Mouse (Mus musculus): ENCODE measurements around the gene Eif4g1. TPM values are rescaled to one million over a fixed set of nuclear protein-coding genes. Genes with fewer than 3 reads are reported as not detected.

Gene Eif4g1
- polyA plus RNA-seq, 1 experiment: 119 TPM

DNA sequence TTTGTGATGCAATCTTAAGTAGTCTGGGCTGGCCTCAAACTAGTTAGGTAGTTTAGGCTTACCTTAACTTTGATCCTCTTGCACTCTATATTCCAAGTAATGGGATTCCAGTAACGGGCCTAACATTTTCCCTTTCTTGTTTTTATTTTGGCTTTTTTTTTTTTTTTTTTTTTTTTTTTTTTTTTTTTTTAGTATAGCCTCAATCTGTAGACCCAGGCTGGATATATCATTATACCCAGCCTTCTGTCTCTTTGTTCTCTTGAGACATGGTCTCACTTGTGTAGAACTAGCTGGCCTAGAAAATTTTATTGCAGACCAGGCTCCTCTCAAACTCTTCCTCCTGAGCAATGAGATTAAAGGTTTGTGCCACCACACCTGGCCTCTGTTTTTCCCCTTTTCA, 23.5 kb downstream of the Eif4g1 start:
- no peak for TF ChIP-seq CTCF (IDR thresholded peaks at IDR 0.05; ENCODE audit: low read depth, low read length)
- no peak for TF ChIP-seq POLR2A (IDR thresholded peaks at IDR 0.05; ENCODE audit: borderline replicate concordance, low read depth, low read length)
- peaks cover 20% of the 10 kb centered on the region for H3K4me1 ChIP-seq (ENCODE audit: control insufficient read depth, insufficient read depth, low read length)
- H3K4me3 ChIP-seq (ENCODE audit: insufficient read depth, low read length): no peak overlapping the region
- no peak overlapping the region for H3K27ac ChIP-seq (ENCODE audit: insufficient read depth, low read depth, low read length)

DNA sequence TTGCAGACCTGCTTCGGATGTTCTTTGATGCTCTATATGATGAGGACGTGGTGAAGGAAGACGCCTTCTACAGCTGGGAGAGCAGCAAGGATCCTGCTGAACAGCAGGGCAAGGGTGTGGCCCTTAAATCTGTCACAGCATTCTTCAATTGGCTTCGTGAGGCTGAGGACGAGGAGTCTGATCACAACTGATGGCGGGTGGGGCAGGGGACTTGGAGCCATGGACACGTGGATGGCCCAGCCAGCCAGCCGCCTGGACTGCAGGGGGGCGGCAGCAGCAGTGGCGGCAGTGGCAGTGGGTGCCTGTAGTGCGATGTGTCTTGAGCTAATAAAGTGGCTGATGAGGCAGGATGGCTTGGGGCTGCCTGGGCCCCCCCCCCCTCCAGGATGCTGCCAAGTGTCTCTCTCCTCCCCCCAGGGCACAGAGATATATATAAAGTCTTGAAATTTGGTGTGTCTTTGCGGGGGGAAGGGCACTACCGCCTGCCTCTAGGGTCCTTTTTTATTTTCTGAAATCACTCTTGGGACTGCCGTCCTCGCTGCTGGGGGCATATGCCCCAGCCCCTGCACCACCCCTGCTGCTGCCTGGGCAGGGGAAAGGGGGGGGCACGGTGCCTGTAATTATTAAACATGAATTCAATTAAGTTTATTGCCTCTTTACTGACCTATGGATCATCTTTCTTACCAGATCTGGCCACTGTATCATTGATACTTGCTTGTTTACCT, 24.3 kb downstream of the Eif4g1 start:
- peaks cover 20% of the 10 kb centered on the region for H3K4me1 ChIP-seq (ENCODE audit: control insufficient read depth, insufficient read depth, low read length)
- no peak overlapping the region for H3K27ac ChIP-seq (ENCODE audit: insufficient read depth, low read depth, low read length)
- no peak overlapping the region for H3K4me3 ChIP-seq (ENCODE audit: insufficient read depth, low read length)
- no peak for TF ChIP-seq POLR2A (IDR thresholded peaks at IDR 0.05; ENCODE audit: borderline replicate concordance, low read depth, low read length)
- no peak for TF ChIP-seq CTCF (IDR thresholded peaks at IDR 0.05; ENCODE audit: low read depth, low read length)

DNA sequence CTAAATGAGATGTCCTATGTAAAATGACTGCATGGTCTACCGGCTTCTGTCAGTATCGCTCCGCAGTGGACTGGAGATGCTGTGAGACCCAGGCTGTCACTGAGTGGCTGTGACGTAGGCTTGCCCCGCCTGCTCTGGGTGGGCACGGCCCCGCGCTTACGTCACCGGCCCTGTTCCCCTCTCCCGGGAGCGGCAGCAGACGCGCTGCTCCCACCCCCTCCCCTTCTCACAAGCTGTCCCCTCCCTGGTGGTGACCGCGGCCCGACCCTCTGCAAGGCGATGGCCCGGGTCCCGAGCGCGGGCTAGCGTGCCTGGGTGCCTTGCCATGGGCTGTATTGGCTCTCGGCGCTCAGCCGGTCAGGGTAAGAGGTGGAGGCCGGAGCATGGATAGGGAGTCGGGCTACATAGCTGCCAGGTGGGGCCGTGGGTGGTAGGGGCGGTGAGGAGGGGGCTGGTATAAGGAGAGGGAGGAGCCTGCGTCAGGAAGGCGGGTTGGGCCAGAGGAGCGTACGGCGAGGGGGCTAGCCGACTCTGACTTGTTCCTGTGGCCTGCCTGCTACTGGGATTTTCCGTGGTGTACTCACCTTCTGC, 25.1 kb downstream of the Eif4g1 start, which contains the start of gene Fam131a:
TSS of gene Fam131a (plus strand) at position 131 of the 591 bp plus-strand sequence.
- Histone ChIP-seq H3K4me1 (ENCODE audit: control insufficient read depth, insufficient read depth, low read length) (peaks cover 20% of the 10 kb centered on the region), H3K27ac (ENCODE audit: insufficient read depth, low read depth, low read length) (no peak within 1 kb of the TSS), H3K4me3 (ENCODE audit: insufficient read depth, low read length) (peak within 1 kb of the TSS; percentile 55)
- no peak for TF ChIP-seq CTCF (IDR thresholded peaks at IDR 0.05; ENCODE audit: low read depth, low read length)
- TF ChIP-seq POLR2A (IDR thresholded peaks at IDR 0.05; ENCODE audit: borderline replicate concordance, low read depth, low read length): no peak

DNA sequence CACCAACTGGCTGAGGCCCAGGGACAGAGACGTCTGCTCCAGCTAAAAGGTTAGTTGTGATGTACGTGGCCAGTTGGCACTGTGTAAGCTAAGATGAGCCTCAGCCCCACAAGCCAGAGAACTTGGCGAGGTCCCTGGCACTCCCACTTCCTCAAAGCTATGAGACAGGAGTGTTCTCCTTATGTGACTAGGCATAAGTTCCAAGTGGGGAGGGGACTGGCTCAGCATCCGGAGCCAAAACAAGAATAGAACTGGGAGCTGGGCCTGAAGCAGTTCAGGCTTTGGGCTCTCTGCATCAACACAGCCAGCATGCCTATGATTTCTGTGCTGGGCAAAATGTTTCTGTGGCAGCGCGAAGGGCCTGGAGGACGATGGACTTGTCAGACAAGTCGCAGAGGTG, 26.7 kb downstream of the Eif4g1 start:
- Histone ChIP-seq H3K4me1 (ENCODE audit: control insufficient read depth, insufficient read depth, low read length) (peaks cover 20% of the 10 kb centered on the region), H3K27ac (ENCODE audit: insufficient read depth, low read depth, low read length) (no peak overlapping the region), H3K4me3 (ENCODE audit: insufficient read depth, low read length) (no peak overlapping the region)
- TF ChIP-seq CTCF (IDR thresholded peaks at IDR 0.05; ENCODE audit: low read depth, low read length) (no peak), POLR2A (IDR thresholded peaks at IDR 0.05; ENCODE audit: borderline replicate concordance, low read depth, low read length) (no peak)

DNA sequence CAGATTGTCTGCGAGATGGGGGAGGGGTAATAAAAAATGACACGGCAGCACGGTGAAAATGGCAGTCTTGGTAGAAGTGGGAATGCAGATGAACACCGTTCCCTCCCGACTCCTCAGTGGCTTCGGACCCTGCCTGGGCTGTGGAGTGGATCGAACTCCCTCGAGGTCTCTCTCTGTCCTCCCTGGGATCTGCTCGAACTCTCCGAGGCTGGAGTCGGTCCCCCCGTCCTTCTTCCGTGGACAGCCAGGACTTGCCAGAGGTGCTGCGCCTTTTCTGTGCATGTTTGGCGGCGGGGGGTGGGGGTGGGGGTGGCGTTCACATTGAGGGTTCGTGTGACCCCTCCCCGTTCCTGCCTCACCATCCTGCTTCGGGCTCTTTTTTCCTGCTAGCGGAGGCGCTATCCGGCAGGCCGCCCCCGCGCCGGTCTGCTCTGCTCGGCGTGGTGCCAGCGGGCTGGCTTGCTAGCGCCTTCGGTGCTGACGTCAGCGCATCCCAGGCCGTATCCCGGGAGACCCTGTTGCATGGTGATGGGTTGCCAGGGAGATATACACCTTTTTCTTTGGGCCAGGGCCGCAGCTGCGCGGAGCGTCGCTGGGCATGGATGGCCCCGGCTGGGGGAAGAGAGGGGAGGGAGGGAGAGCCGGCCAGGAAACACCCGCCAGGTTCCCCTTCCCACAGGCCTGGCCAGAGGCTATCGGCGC, 27.7 kb downstream of the Eif4g1 start:
- Histone ChIP-seq H3K4me3 (ENCODE audit: insufficient read depth, low read length) (peak overlapping the region; percentile 7; the same call in 1 of the 2 replicates), H3K4me1 (ENCODE audit: control insufficient read depth, insufficient read depth, low read length) (peaks cover 20% of the 10 kb centered on the region), H3K27ac (ENCODE audit: insufficient read depth, low read depth, low read length) (no peak overlapping the region)
- TF ChIP-seq CTCF (IDR thresholded peaks at IDR 0.05; ENCODE audit: low read depth, low read length) (no peak), POLR2A (IDR thresholded peaks at IDR 0.05; ENCODE audit: borderline replicate concordance, low read depth, low read length) (no peak)

DNA sequence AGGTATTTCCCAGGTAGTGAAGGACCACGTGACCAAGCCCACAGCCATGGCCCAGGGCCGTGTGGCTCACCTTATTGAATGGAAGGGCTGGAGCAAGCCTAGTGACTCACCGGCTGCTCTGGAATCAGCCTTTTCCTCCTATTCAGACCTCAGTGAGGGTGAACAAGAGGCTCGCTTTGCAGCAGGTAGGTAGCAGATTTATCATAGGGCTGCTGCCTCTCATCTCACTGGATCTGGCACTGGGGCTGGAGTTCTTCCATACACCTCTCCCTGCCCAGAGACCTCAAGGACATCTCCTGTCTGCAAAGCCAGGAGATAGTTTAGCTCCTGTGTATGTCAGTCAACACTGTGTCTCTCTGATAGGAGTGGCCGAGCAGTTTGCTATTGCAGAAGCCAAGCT, 31.2 kb downstream of the Eif4g1 start:
- H3K4me3 ChIP-seq (ENCODE audit: insufficient read depth, low read length): no peak overlapping the region
- TF ChIP-seq POLR2A (IDR thresholded peaks at IDR 0.05; ENCODE audit: borderline replicate concordance, low read depth, low read length) (no peak), CTCF (IDR thresholded peaks at IDR 0.05; ENCODE audit: low read depth, low read length) (no peak)
- peaks cover 14% of the 10 kb centered on the region for H3K4me1 ChIP-seq (ENCODE audit: control insufficient read depth, insufficient read depth, low read length)
- no peak overlapping the region for H3K27ac ChIP-seq (ENCODE audit: insufficient read depth, low read depth, low read length)

DNA sequence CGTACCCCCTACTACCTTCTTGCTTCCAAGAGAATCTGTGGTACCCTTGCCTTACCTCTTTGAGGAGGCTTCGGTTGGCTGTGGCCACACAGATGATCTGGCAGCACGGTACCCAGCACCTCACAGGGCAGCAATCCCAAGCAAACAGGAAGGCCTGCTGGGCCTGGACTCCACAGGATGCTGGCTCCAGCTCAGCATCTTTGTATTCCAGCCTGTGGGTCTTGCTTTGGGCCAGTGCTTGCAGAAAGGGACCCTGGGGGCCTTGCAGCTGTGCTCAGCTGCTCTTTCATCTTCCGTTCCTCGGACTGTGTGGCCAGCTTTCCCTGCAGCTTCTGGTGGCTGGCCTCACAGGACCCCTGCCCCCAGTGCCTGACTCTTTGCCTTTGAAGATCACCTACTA, 31.9 kb downstream of the Eif4g1 start:
- TF ChIP-seq CTCF (IDR thresholded peaks at IDR 0.05; ENCODE audit: low read depth, low read length): no peak
- no peak for TF ChIP-seq POLR2A (IDR thresholded peaks at IDR 0.05; ENCODE audit: borderline replicate concordance, low read depth, low read length)
- peaks cover 9% of the 10 kb centered on the region for H3K4me1 ChIP-seq (ENCODE audit: control insufficient read depth, insufficient read depth, low read length)
- H3K27ac ChIP-seq (ENCODE audit: insufficient read depth, low read depth, low read length): no peak overlapping the region
- H3K4me3 ChIP-seq (ENCODE audit: insufficient read depth, low read length): no peak overlapping the region

DNA sequence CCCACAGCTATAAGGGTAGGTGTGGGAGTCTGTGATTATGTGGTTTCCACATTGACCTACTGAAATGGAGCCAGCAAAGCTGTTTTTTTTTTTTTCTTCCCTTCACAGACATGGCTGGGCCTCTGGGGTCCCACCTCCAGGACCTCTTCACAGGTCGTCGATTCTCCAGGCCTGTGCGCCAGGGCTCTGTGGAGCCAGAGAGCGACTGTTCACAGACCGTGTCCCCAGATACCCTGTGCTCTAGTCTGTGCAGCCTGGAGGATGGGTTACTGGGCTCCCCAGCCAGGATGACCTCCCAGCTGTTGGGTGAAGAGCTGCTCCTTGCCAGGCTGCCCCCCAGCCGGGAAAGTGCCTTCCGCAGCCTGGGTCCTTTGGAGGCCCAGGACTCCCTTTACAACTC, 33.2 kb downstream of the Eif4g1 start:
- Histone ChIP-seq H3K27ac (ENCODE audit: insufficient read depth, low read depth, low read length) (no peak overlapping the region), H3K4me1 (ENCODE audit: control insufficient read depth, insufficient read depth, low read length) (peaks cover 9% of the 10 kb centered on the region), H3K4me3 (ENCODE audit: insufficient read depth, low read length) (no peak overlapping the region)
- TF ChIP-seq CTCF (IDR thresholded peaks at IDR 0.05; ENCODE audit: low read depth, low read length): no peak
- no peak for TF ChIP-seq POLR2A (IDR thresholded peaks at IDR 0.05; ENCODE audit: borderline replicate concordance, low read depth, low read length)

DNA sequence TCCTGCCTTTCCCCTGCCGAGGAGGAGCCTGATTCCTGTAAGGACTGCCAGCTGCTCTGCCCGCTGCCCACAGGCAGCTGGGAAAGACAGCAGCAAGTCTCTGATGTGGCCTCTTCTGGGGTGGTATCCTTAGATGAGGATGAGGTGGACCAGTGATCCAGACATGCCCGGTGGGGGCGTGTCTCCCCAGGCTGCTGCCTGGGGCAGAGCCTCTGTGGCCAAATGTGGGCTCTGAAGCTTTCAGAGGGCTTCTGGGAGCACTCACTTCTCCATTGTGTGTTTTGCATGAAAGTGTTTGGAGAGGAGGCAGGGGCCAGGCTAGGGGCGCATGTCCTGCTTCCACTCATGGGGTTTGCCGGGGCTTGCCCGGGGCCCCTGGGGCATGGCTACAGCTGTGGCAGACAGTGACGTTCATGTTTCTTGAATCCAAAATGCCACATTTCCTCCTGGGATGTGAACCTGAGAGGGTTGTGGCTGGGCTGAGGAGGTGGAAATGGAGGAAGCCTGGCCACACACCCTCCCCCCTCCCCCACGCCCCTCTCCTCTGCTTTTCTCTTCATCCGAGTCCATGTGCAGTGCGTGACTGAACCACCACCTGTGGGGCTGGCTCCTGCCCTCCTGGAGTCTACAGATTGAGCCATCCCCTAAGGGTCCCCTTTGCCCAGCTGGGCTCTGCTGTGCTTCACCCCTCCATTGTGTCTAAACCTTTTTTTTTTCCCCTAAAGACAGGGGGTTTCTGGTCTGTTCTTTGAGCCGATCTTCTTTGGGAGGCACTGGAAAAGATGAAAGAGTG, 33.8 kb downstream of the Eif4g1 start:
- peaks cover 9% of the 10 kb centered on the region for H3K4me1 ChIP-seq (ENCODE audit: control insufficient read depth, insufficient read depth, low read length)
- no peak overlapping the region for H3K27ac ChIP-seq (ENCODE audit: insufficient read depth, low read depth, low read length)
- TF ChIP-seq POLR2A (IDR thresholded peaks at IDR 0.05; ENCODE audit: borderline replicate concordance, low read depth, low read length) (no peak), CTCF (IDR thresholded peaks at IDR 0.05; ENCODE audit: low read depth, low read length) (no peak)
- H3K4me3 ChIP-seq (ENCODE audit: insufficient read depth, low read length): no peak overlapping the region

Measured in bone marrow macrophage, adult 2 months (primary cell).